Mouse (Mus musculus): ENCODE results near the gene Olfr1383. TPM values are rescaled to one million over a fixed set of nuclear protein-coding genes. Genes with fewer than 3 reads are reported as not detected.

The Olfr1383 gene
- polyA plus RNA-seq, 1 experiment, result not detected

Other genes starting within 250 kb of the Olfr1383 start
- 4.6 and 4.7 TPM in 2 replicates for gene Olfr1393, start 241.3 kb upstream of the Olfr1383 start, polyA plus RNA-seq (2012; rRNA removed)
- 2.2 and 2.8 TPM in 2 replicates for gene Olfr1392, start 234.4 kb upstream of the Olfr1383 start, polyA plus RNA-seq (2012; rRNA removed)
- gene Olfr10, start 214.9 kb upstream of the Olfr1383 start, polyA plus RNA-seq (2012; rRNA removed), result not detected in 2 replicates
- not detected in 2 replicates for gene Olfr1391, start 196.9 kb upstream of the Olfr1383 start, polyA plus RNA-seq (2012; rRNA removed)
- not detected in 2 replicates for gene Olfr1390, start 184.5 kb upstream of the Olfr1383 start, polyA plus RNA-seq (2012; rRNA removed)
- gene Olfr1389, start 96.6 kb upstream of the Olfr1383 start, polyA plus RNA-seq (2012; rRNA removed), result 0.16 and 0.21 TPM in 2 replicates
- 0.19 TPM in 1 of 2 replicates, not detected in the other for gene Olfr1388, start 83.0 kb upstream of the Olfr1383 start, polyA plus RNA-seq (2012; rRNA removed)
- gene Olfr1387, start 64.3 kb upstream of the Olfr1383 start, polyA plus RNA-seq (2012; rRNA removed), result not detected in 2 replicates
- gene Olfr1386, start 54.6 kb upstream of the Olfr1383 start, polyA plus RNA-seq (2012; rRNA removed), result not detected in 2 replicates
- gene Olfr1385, start 30.6 kb upstream of the Olfr1383 start, polyA plus RNA-seq (2012; rRNA removed), result not detected in 2 replicates
- not detected in 2 replicates for gene Olfr1384, start 12.9 kb upstream of the Olfr1383 start, polyA plus RNA-seq (2012; rRNA removed)
- 0.16 TPM in 1 of 2 replicates, not detected in the other for gene Olfr1382, start 8.6 kb downstream of the Olfr1383 start, polyA plus RNA-seq (2012; rRNA removed)
- not detected in 2 replicates for gene Olfr1381, start 23.8 kb downstream of the Olfr1383 start, polyA plus RNA-seq (2012; rRNA removed)
- not detected in 2 replicates for gene Olfr1380, start 37.2 kb downstream of the Olfr1383 start, polyA plus RNA-seq (2012; rRNA removed)
- gene Flt4, start 89.6 kb downstream of the Olfr1383 start, polyA plus RNA-seq (2012; rRNA removed), result 4.5 and 4.9 TPM in 2 replicates
- gene Scgb3a1, start 144.0 kb downstream of the Olfr1383 start, polyA plus RNA-seq (2012; rRNA removed), result 0.38 TPM in 1 of 2 replicates, not detected in the other
- gene Cnot6, start 193.1 kb downstream of the Olfr1383 start, polyA plus RNA-seq (2012; rRNA removed), result 12.5 and 18.1 TPM in 2 replicates

All from testis, adult 2 months (tissue).